1 mouse cellular context compared by ENCODE assay signal in the genomic region with DNA sequence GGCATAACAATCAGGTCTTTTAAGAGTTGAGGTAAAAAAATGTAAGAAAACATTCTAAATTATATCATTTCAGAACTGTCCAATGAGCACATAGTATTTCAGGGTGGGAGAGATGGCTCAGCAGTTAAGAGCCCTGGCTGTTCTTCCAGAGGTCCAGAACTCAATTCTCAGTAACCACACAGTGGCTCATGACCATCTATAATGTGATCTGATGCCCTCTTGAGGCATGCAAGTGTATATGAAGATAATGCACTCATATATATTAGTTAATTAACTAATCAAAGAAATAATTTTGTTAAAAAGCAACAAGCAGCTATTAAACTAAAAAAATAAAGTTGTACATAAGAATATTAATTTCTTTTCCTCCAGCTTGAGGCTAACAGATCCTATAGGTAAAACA.
TF ChIP-seq lines count a peak whose summit lies in the region.

No protein-coding gene starts in this region.

TF ChIP-seq in MEL, 35 proteins besides CTCF, POLR2A, EP300 and RAD21 (continued from another document):
- TF ChIP-seq TCF12 (IDR thresholded peaks at IDR 0.05; ENCODE audit: low read depth, low read length) (no peak), ZKSCAN1 (IDR thresholded peaks at IDR 0.05; ENCODE audit: low read depth, low read length) (no peak), JUND (IDR thresholded peaks at IDR 0.05; ENCODE audit: low read depth, low read length) (no peak), GABPA (IDR thresholded peaks at IDR 0.05; ENCODE audit: low read depth, low read length) (no peak), SIN3A (IDR thresholded peaks at IDR 0.05; ENCODE audit: low read length) (no peak), MAX (IDR thresholded peaks at IDR 0.05; ENCODE audit: low read length) (no peak), MEF2A (IDR thresholded peaks at IDR 0.05; ENCODE audit: extremely low read depth, insufficient replicate concordance, low read depth, low read length, poor library complexity, severe bottlenecking) (no peak), ELF1 (IDR thresholded peaks at IDR 0.05; ENCODE audit: low read depth, low read length) (no peak)
